Mouse (Mus musculus): ENCODE results near the gene Evpl. TPM values are rescaled to one million over a fixed set of nuclear protein-coding genes. Genes with fewer than 3 reads are reported as not detected.
"Not testable (repeated sequence)": the region's sequence is repeated elsewhere in the genome, so short reads cannot be mapped to it uniquely, and the experiment has no call there.

The Evpl gene
- 0.35 and 0.43 TPM in 2 replicates for polyA plus RNA-seq (2015; fragmentation: Nextera tagmentation; extraction: Ambion mirVana)

- 14% methylated on average over 27 of the region's 31 CpGs for WGBS
- peaks cover 6% of the 10 kb centered on the region; the same call in 1 of the 2 replicates for H3K36me3 ChIP-seq
- peaks cover 23% of the 10 kb centered on the region for H3K4me1 ChIP-seq (replicated peaks)
- no peak for ATAC-seq (ENCODE audit: low FRiP score)
- H3K4me2 ChIP-seq = peak within 1 kb of the TSS; percentile 3; the same call in 1 of the 2 replicates
- H3K4me3 ChIP-seq = no peak within 1 kb of the TSS
- peaks cover 47% of the 10 kb centered on the region for H3K27me3 ChIP-seq
- 0 out of 2 replicates have a peak within 1 kb of the TSS, but pooled peaks have one; percentile 24 for H3K9ac ChIP-seq
- H3K9me3 ChIP-seq = no peaks in the 10 kb centered on the region
- H3K27ac ChIP-seq = no peak within 1 kb of the TSS
Measured at GRCm38 (mm10) chr11:116237742-116238395, at the start of gene Evpl. Gene Evpl (minus strand): TSS chr11:116238077.

- peaks cover 38% of the 10 kb centered on the region for H3K27me3 ChIP-seq
- 73% methylated on average over 5 of the region's 5 CpGs for WGBS
- H3K36me3 ChIP-seq = peaks cover 53% of the 10 kb centered on the region
- ATAC-seq (ENCODE audit: low FRiP score) = no peak
- H3K27ac ChIP-seq = peak overlapping the region; percentile 63; the same call in 1 of the 2 replicates
- H3K4me1 ChIP-seq (replicated peaks) = peaks cover 16% of the 10 kb centered on the region
- H3K9me3 ChIP-seq = no peaks in the 10 kb centered on the region
- no peak overlapping the region for H3K4me3 ChIP-seq
- no peak overlapping the region for H3K9ac ChIP-seq
- H3K4me2 ChIP-seq = no peak overlapping the region
Measured at GRCm38 (mm10) chr11:116287351-116287750, 49.5 kb upstream of the Evpl start.

DNA sequence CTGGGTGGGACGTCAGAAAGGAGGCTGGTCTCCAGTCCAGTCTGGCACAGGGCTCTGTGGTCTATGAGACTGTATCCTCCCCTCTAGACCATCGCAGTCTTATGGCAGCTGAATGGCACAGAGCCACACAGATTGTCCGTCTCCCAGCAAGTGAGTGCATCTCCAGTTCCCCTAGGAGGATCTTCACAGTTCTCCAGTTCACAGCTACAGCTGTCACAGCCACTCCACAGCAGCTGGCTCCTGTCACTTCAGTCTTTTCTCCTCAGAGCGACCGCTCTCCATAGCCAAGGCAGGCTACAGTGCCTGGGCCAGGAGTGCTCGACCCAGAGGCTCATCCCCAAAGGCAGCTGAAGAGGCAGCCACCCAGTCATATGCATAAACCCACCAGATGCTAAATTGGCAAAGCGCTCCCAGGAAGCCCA, 47.9 kb upstream of the Evpl start:
- ATAC-seq (ENCODE audit: low FRiP score) = no peak
- H3K4me2 ChIP-seq = no peak overlapping the region
- 63% methylated on average over 7 of the region's 7 CpGs for WGBS
- peak overlapping the region; percentile 30; the same call in 1 of the 2 replicates for H3K27ac ChIP-seq
- peaks cover 54% of the 10 kb centered on the region for H3K27me3 ChIP-seq
- 0 out of 2 replicates have a peak overlapping the region, but pooled peaks have one; percentile 29 for H3K9ac ChIP-seq
- peaks cover 37% of the 10 kb centered on the region for H3K36me3 ChIP-seq
- no peaks in the 10 kb centered on the region for H3K9me3 ChIP-seq
- peaks cover 32% of the 10 kb centered on the region for H3K4me1 ChIP-seq (replicated peaks)
- H3K4me3 ChIP-seq = no peak overlapping the region

- peaks cover 67% of the 10 kb centered on the region for H3K27me3 ChIP-seq
- no peak overlapping the region for H3K9ac ChIP-seq
- no peaks in the 10 kb centered on the region for H3K9me3 ChIP-seq
- H3K4me1 ChIP-seq (replicated peaks) = peaks cover 32% of the 10 kb centered on the region
- H3K27ac ChIP-seq = no peak overlapping the region
- no peak overlapping the region for H3K4me3 ChIP-seq
- H3K36me3 ChIP-seq = peaks cover 19% of the 10 kb centered on the region
- WGBS = 64% methylated on average over 6 of the region's 6 CpGs
- no peak for ATAC-seq (ENCODE audit: low FRiP score)
- no peak overlapping the region for H3K4me2 ChIP-seq
Measured at GRCm38 (mm10) chr11:116283982-116284381, 46.1 kb upstream of the Evpl start.

- WGBS = 10% methylated on average over 48 of the region's 48 CpGs
- Histone ChIP-seq H3K4me1 (replicated peaks) (peaks cover 32% of the 10 kb centered on the region), H3K9ac (no peak overlapping the region), H3K27me3 (peaks cover 67% of the 10 kb centered on the region), H3K27ac (no peak overlapping the region), H3K4me2 (no peak overlapping the region), H3K36me3 (peaks cover 9% of the 10 kb centered on the region), H3K4me3 (peak overlapping the region; percentile 3; the same call in 1 of the 2 replicates), H3K9me3 (no peaks in the 10 kb centered on the region)
- no peak for ATAC-seq (ENCODE audit: low FRiP score)
Measured at GRCm38 (mm10) chr11:116282912-116283521, 45.1 kb upstream of the Evpl start.

DNA sequence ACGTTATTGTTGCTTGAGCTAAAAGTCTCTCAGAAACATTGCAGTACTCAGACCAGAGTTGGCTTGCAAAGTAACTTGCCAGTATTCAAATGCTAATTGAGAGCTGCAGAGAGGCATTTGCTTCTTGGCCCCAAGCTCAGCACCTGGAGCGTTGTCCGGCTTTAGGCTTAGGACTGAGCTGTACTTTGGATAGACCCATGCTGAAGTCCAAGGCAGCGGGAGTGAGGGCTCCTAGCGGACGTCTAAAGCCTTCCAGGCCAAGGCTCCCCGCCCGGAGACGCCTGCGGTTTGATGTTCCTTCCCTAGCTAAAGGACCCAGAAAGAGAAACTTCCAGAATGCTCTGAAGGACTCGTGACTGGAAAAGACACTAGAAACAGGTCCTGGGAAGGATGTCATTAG, 44.2 kb upstream of the Evpl start:
- Histone ChIP-seq H3K4me2 (peak overlapping the region; percentile 55), H3K4me3 (peak overlapping the region; percentile 36), H3K9ac (no peak overlapping the region; the same call in 1 of the 2 replicates), H3K27ac (no peak overlapping the region), H3K4me1 (replicated peaks) (peaks cover 32% of the 10 kb centered on the region), H3K9me3 (no peaks in the 10 kb centered on the region), H3K27me3 (peaks cover 67% of the 10 kb centered on the region), H3K36me3 (no peaks in the 10 kb centered on the region)
- ATAC-seq (ENCODE audit: low FRiP score) = no peak
- 1% methylated on average over 11 of the region's 11 CpGs for WGBS

- Histone ChIP-seq H3K36me3 (no peaks in the 10 kb centered on the region), H3K27me3 (peaks cover 67% of the 10 kb centered on the region)
- 2% methylated on average over 18 of the region's 18 CpGs for WGBS
Measured at GRCm38 (mm10) chr11:116281671-116282070, 43.8 kb upstream of the Evpl start.

GRCm38 (mm10) chr11:116280751-116281663, 43.1 kb upstream of the Evpl start, which contains the start of gene Galr2:
Gene Galr2 (plus strand): TSS chr11:116280939.
- H3K27me3 ChIP-seq = peaks cover 65% of the 10 kb centered on the region
- H3K9ac ChIP-seq = peak within 1 kb of the TSS; percentile 60
- WGBS = 7% methylated on average over 48 of the region's 48 CpGs
- H3K4me2 ChIP-seq = peak within 1 kb of the TSS; percentile 55
- no peak within 1 kb of the TSS for H3K27ac ChIP-seq
- no peaks in the 10 kb centered on the region for H3K36me3 ChIP-seq
- no peaks in the 10 kb centered on the region for H3K9me3 ChIP-seq
- peak within 1 kb of the TSS; percentile 36 for H3K4me3 ChIP-seq
- H3K4me1 ChIP-seq (replicated peaks) = peaks cover 29% of the 10 kb centered on the region
- ATAC-seq (ENCODE audit: low FRiP score) = peak; percentile 44; the same call in 1 of the 2 replicates

More at GRCm38 (mm10) chr11:116281671-116282070, 43.8 kb upstream of the Evpl start:
- ATAC-seq (ENCODE audit: low FRiP score) = 0 out of 2 replicates have a peak, but pooled peaks have one; percentile 14
- H3K9ac ChIP-seq = peak overlapping the region; percentile 60
- peak overlapping the region; percentile 36 for H3K4me3 ChIP-seq
- peak overlapping the region; percentile 55 for H3K4me2 ChIP-seq
- peaks cover 32% of the 10 kb centered on the region for H3K4me1 ChIP-seq (replicated peaks)
- H3K9me3 ChIP-seq = no peaks in the 10 kb centered on the region
- H3K27ac ChIP-seq = no peak overlapping the region

DNA sequence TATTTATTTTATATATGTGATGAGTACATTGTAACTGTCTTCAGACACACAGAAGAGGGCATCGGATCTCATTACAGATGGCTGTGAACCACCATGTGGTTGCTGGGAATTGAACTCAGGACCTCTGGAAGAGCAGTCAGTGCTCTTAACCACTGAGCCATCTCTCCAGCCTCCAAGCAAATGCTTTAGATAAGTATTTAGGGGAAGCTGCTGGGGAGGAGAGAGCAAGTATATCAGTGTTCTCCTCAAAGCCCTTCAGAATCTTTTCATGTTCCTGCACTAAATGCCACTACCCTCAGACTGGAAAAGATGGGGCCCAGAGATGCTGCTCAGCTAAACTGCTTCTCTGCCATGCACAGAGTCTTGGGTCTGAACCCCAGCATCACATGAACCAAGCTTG, 39.3 kb upstream of the Evpl start:
- ATAC-seq (ENCODE audit: low FRiP score); H3K4me2 ChIP-seq; H3K9ac ChIP-seq; H3K4me3 ChIP-seq; H3K9me3 ChIP-seq; H3K36me3 ChIP-seq; H3K27ac ChIP-seq: not testable (repeated sequence)
- 94% methylated on average over 1 of the region's 1 CpGs for WGBS
- Histone ChIP-seq H3K4me1 (replicated peaks) (peaks cover 35% of the 10 kb centered on the region), H3K27me3 (peaks cover 27% of the 10 kb centered on the region)

GRCm38 (mm10) chr11:116274045-116274666, 36.3 kb upstream of the Evpl start, which contains the start of gene Srp68:
Gene Srp68 (minus strand): TSS chr11:116274217.
- no peaks in the 10 kb centered on the region for H3K9me3 ChIP-seq
- H3K9ac ChIP-seq = peak within 1 kb of the TSS; percentile 93
- peaks cover 20% of the 10 kb centered on the region for H3K36me3 ChIP-seq
- peak; percentile 98 for ATAC-seq (ENCODE audit: low FRiP score)
- peak within 1 kb of the TSS; percentile 98 for H3K4me2 ChIP-seq
- H3K27me3 ChIP-seq = no peaks in the 10 kb centered on the region
- WGBS = 3% methylated on average over 32 of the region's 32 CpGs
- peaks cover 36% of the 10 kb centered on the region for H3K4me1 ChIP-seq (replicated peaks)
- H3K4me3 ChIP-seq = peak within 1 kb of the TSS; percentile 99
- H3K27ac ChIP-seq = peak within 1 kb of the TSS; percentile 94

DNA sequence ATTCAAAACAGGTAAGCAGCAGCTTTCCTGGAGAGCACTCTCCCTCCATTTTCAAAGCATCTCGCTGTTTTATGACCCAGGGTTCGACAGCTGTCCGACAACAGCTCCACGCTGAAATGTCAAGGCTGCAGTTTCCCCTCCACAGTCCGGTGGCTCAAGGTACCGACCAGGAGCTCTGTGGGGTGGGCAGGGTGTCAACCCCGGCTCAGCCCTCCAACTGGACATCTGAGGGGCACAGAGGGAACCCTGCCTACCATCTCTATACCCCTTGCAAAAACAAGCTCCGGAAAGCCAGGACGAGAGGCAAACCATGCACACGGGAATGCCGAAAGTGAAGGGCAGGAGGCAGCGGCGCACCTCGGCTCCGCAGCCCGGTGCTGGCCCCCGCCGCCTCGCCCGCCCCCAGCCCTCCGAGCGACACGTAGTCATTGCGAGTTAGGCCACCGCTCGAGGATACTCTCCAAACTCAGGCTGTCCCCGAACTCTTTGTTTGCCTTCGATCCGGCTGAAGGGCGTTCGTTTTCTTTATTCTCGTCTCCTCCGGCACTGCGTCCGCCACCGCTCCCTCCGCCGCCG, 35.7 kb upstream of the Evpl start:
- Histone ChIP-seq H3K27me3 (no peaks in the 10 kb centered on the region), H3K4me3 (peak overlapping the region; percentile 99), H3K9ac (peak overlapping the region; percentile 93), H3K4me2 (peak overlapping the region; percentile 98), H3K9me3 (no peaks in the 10 kb centered on the region), H3K36me3 (peaks cover 26% of the 10 kb centered on the region), H3K27ac (peak overlapping the region; percentile 94), H3K4me1 (replicated peaks) (peaks cover 36% of the 10 kb centered on the region)
- WGBS = under 1% methylated on average over 39 of the region's 39 CpGs
- ATAC-seq (ENCODE audit: low FRiP score) = peak; percentile 49
